Mouse (Mus musculus) spleen, postnatal 36 days (tissue): Measurements from ENCODE around the gene Egfl7.

Experiments
- DNase-seq, 2 experiments: peaks; one replicate each; pipeline ENCODE4 v3.0.0; 2022; ENCODE audit warnings: low spot score in 2 of 2, mixed read lengths in 1 of 2

Egfl7 gene

DNA sequence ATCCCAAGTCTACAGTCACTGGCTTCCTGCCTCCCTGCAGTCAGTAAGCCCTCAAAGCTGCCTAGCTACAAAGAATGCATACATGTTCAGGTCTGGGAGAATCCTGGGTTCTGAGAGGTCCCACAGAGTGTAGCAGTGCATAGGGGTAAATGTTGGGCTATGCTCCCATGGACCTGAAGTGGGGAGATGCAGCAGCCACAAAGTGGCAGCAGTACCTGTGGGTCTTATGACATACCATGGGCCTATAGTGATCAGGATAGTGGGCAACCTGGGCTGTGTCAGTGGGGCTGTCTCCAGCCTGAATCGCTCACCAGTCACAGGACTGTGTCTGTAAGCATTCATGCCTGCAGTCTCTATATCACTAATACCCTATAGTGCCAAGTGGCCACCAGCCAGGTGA is at the start of gene Egfl7:
TSS of gene Egfl7 (plus strand) at position 301 of the 400 bp plus-strand sequence.
- DNase-seq, result no peak

DNA sequence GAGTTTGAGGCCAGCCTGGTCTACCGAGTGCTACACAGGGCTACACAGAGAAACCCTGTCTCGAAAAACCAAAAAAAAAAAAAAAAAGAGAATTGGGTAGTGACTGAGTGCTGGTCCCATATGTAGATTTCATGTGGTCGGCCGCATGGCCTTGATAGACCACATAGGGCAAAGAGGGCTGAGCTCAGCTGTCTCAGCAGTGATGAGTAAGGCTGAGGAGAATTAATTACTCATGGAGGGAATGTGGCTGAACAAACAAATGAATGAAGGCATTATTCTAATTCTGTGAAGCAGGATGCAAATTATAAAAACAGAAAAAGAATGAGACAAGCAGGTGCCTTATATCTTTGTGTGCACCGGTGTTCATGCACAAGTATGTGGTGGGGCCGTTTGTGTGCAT is 48.0 kb upstream of the Egfl7 start:
- no peak for DNase-seq

DNA sequence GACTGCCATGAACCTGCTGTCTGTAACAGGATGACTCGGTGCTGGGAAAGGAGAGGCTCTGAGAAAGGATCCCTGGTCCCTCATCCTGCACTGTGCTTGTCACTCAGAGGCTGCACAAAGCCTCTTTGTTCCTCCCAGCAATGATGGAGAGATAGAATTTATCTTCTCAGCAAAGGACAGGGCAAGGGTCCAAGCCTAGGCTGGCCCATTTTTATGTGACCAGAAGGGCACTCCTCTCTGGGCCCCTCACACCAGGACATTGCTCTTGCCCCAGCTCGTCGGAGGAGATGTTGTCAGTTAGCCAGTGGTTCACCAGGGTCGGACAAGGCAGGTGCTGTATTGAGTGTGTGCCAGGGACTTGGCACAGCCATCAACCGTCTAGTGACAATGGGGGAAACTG is 46.6 kb upstream of the Egfl7 start:
- DNase-seq, result no peak

DNA sequence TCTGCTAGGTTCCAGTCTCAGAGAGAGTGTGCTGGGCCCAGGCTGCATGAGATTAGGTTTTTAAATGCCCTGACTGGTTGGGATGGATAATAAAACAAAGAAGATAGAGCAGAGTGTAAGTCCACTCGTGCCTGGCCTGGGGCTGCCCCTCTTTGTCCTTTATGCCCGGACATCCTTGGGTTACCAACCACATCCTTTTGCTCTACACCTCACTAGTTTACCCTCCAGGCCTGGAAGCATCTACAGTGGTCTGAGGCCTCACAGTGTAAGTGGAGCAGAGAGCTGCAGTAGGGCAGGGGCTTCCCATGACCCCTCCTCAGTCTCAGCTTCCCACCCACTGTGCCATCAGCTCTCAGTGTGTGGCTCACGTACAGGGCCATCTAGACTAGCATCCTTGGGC is 45.7 kb upstream of the Egfl7 start:
- DNase-seq, result no peak

DNA sequence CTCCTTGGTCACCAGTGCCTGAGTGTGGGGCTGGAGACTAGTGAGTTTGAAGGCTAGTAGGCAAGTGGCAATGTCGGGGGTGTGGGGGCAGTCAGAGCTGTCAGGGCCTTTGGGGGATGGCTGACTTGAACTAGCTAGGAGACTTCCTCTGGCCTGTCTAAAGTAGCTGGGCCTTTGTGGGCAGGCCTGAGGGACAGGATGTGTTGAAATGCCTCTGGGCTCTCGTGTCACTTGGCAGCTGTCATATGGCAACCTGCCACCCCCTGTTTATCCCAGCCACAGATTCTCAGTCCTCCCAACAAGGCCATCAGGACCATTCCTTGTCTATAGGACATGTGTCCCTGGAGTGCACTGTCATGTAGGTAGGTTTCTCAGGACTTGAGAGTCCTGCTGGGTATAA is 45.2 kb upstream of the Egfl7 start:
- DNase-seq, result peak; percentile 20 to 37

DNA sequence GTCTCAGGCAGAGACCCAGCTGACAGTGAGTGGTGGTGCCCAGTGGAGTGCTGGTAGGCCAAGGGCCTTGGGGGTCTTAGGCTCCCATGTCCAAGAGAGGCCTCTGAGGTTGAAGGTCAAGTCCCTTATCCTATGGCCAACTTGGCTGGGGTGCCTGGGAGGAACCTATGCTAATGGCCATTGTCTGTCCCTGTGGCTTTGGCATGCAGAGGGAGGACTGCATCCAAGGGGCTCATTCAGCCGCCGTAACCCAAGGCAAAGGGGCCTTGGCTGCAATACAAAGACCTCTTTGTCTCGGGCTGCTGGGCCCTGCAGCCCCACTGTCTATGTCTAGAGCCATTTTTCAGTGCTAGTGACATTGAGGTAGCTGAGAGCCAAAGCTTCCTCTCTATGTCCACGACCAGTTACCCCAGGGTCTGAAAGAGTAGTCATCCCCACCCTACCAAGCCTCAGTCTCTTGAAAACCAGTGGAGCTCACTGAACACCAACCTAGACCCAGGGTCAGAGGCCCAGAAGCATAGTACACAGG is 44.2 kb upstream of the Egfl7 start:
- no peak for DNase-seq

DNA sequence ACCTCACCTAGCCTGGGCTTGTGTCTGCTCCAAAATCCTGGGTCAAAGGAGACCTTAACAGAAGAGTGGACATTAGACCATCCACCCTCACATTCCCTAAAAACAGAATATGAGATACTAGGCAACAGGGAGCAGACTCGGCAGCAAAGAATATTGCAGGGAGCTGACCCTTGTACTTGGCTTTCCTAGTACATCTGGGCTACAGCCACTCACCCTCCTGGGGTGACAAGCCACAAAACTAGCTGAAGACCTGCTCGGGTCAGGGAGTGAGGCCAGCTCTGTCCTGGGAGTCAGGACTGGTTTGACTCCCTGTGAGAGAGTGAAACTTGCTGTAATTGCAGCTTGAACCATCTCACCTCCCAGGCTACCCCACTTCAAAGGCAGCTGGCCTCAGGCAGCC is 40.3 kb upstream of the Egfl7 start:
- no peak for DNase-seq

DNA sequence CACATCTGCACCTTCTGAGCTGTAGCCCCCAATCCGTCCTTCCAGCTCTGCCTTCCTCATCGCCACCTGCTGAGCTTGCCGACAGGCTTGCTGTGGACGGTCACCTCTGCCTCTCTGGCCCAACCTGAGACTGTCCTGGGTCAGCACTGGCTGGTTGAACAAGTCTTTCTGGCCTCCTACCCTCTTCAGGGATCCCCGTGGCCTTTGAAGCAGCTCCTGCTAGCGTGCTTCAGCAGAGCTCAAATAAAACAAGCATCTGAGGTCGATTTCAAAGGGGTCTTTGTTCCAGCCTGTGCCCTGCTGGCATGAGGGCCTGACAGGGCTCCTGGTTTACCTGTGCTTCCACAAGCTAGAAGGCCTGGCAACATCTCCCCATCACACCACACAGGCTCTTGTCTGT is 39.1 kb upstream of the Egfl7 start:
- no peak for DNase-seq

DNA sequence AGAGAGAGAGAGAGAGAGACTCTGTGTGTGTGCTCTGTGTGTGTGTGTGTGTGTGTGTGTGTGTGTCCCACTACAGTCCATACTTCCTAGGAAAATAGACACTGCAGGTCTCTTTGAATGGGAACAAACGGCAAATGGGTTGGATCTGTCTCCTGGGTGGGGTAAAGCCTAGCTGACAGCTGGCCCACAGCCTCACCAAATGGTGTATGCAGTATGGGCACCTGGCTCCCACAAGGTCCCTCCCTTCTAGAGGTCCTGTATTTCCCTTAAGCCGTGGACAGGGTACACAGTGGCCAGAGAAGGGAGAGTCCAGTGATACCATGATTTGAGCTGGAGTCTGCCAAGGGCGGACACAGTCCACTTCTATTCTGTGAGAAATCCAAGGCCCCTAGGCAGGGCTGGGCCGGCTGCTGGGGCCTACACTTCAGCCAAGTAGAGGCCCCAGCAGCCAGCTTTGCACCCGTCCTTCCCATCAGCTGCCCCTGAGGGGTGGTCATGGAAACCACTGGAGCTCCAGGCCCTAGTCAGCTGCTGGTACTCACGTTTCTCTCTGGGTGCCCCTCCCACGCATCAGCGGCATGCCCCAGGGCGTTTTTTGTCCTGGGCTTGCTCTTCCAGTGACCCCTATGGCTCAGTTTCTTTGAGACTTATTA is 38.4 kb upstream of the Egfl7 start:
- no peak for DNase-seq

DNA sequence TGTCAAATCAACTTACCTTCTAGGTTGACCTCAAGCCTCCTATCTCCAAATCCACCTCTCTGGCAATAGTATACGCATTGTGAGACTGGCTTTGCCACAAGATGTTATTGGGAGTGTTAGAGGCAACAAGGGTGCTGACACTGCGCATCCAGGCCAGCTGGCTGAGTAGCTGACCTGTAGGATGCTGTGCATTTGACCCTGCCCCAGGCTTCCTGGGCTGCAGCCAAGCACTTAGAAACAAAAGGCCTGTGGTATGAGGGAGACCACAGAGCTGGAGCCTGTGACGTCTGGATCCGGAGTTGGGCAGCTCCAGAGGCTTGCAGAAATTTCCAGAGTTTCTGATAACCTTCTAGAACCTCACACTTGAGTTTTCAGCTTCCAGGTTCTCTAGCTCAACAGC is 36.7 kb upstream of the Egfl7 start:
- no peak for DNase-seq

DNA sequence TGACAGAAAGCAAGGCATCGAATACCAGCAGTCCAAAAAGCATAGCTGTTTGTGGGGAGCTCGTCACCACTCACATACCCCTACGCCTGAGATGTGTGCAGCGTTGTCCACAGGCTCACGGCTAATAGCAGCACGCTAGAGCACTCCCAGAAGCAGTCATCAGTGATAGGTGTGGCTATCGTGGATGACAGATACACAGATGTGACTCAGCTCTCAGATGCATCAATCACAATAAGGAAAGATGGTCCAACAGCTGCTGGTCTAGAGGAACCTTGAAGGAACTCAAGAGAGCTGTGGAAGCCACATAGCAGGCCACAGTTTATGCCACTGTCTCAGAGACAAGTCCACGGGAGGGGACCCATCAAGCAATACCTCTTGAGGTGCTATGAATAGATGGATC is 36.0 kb upstream of the Egfl7 start:
- no peak for DNase-seq

DNA sequence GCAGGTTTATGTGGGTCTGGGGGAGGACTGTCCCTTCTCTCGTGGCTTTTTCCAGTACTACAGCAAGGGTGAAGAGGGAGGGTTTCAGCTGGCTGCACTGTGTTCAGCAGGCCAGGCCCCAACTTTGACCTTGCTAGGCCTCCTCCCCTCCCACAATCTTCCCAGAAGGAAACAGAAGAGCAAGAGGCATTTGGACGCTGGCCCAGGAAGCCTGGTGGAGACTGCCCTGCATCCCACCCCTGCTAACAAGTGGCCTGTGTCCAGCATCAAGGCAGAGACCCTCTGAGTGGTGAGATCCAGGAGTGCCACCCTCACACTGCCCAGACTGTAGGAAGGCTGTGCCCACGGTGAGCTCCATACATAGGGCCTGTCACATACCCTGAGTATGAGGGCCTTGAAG is 35.5 kb upstream of the Egfl7 start:
- peak in 1 of 2 experiments; percentile 24 for DNase-seq

DNA sequence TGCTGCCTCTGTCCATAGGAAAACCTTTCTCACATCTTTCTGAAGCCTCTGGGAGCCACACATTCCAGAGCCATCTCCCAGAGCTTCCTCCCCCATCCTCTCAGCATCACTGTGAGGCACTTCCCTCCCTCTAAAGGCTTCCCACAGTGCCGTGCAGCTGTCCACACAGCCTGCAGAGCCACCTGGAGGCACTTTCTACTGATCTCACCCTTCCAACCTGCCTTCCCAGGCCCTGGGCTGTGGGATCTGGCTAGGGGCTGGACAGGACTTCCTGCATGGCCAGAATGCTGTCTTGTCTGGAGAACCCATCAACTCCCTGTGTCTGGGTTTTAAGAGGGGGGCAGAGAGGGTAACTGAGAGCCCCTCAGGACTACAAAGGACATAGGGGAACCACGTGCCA is 32.3 kb upstream of the Egfl7 start:
- no peak for DNase-seq

DNA sequence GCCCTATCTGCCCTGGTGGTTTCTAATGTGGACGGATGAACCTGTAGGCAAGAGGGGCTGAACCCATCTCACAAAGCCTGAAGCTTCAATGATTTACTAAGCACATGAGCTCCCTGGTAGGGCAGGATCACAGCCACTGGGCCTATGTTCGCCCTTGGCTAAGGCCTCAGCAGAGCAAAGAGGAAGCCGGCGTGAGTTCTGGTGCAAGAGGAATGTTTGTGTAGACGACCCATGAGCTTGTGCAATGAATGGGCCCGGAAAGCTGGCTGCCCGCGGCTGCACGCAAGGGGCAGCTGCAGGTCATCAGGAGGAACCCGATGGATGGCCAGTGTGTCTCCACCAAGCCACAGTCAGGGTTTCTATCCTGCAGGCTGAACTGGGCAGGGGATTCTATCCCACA is 30.0 kb upstream of the Egfl7 start:
- peak in 1 of 2 experiments; percentile 35 for DNase-seq

DNA sequence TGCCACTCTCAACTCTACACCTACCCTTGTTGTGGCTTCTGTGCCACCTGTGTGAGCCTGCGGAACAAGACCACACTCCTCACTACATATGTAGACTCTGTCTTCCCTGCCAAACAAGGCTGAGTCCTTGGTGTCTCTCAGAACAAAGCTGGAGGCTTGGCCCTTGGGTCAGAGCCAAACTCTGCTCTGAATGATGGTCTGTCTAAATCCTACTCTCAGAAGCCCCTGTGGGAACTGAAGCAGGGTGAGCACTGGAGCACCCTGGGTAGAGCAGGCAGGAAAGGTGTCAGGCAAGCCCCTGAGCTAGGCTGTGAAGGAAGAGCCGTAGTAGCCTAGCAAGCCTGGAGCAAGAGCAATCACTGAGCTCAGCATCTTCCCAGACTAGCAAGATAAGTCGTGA is 29.6 kb upstream of the Egfl7 start:
- DNase-seq, result no peak

DNA sequence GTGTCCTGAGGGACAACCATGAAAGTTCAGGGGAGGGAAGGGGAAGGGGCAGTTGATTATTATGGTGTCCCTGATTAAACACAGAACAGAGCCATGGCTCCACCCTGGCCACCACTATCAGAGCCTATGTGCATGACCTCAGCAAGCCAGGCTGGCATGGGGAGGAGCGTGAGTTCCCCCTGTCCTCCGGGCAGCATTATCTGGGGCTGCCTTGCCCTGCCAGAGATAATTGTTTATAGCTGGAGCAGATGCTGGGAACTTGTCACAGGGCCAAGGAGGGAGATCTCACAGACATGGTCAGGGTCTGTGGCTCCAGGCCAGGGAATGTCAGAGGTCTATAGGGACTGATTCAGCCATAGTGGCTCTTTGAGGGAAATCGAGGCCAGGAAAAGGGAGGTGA is 29.0 kb upstream of the Egfl7 start:
- no peak for DNase-seq

DNA sequence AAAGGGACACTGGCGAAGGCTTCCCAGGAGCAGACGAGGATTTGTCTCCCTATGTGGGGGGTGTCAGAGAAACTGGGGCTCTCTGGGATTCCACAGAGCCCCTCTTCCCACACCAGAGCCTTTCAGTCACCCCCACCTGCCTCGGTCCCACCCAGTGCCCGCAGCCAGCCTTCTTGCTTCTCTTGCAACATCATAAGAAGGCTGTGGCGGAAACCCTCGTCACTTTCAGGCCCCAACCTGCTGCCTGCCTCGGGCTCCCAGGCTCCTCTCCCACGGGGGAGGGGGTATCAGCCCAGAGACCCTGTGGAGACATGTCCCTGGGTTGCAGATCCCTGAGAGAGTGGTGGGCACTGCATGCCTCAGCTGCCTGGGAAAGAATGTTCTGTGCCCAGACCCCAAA is 28.4 kb upstream of the Egfl7 start:
- DNase-seq, result no peak

DNA sequence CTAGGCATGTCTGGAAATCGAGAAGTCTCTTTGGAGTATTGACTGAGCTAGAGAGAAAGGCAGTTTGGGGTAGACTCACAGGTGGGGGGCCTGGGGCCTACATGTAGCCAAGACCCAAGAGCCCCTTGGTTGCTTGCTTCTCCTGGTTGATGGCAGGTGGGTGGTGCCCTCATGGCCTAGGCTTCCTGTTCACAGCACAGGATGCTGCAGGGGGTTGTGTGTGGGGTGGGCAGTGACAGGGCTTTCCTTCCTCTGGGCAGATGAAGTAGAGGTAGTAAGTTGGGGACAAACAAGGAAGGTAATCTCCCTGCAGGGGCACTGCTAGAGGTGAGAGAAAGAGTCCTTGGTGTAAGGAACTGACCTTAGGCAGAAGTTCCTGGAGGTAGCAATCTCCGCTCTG is 27.7 kb upstream of the Egfl7 start:
- DNase-seq, result peak in 1 of 2 experiments; percentile 32

DNA sequence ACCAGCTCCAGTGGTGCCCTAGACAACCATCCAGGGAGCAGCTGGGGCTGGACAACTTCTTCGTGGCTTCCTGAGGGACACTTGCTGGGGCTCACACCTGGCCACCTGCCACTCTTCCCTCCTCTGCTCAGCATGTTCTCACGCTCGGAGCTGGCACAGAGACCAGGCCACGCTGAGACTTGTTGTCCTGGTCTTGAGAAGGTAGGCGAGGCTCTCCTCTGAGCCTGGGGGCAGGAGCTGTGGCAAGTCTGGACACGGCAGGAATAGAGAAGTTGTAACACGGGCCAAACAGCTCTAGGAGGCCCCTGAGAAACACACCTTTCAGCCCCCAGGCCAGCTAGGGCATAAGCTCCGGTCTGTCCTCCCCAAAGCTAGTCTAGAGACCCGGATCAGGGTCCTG is 25.9 kb upstream of the Egfl7 start:
- DNase-seq, result no peak

DNA sequence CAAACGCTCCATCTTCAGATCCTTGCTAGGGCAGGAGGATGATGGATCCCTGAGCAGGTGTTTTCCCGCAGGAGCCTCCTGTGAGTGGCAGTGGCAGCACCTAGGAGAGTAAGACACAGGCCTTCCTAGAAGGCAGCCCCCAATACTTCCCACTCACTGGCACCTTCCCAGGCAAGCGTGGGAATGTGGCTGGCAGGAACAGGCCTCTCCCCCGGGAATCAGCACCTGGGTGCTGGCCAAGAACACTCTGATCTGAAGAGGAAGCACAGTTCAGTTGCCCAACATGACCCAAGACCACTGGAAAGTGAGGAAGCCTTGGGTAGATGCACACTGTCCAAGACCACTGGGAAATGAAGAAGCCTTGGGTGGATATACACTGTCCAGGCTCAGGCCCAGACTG is 24.7 kb upstream of the Egfl7 start:
- no peak for DNase-seq

DNA sequence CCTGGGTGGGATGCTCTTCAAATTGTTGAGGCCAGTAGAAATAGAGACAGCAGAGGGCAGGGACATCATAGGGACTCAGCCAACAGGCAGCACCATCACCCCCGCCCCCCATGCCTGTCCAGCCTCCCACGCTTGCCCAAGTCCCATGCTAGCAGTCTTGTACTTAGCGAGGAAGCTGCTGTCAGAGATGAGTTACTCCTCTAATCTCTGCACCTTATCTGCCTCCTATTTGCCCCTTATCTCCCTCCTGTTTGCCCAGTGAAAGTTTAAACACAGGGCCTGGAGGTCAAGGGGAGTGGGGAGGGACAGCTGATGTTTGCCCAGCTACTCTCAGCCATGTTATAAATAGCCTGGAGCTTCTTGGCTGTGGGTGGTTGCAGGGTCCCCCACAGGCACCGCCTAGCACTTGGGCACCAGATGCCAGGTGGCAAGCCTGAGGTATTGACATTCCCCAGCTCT is 23.2 kb upstream of the Egfl7 start:
- no peak for DNase-seq

DNA sequence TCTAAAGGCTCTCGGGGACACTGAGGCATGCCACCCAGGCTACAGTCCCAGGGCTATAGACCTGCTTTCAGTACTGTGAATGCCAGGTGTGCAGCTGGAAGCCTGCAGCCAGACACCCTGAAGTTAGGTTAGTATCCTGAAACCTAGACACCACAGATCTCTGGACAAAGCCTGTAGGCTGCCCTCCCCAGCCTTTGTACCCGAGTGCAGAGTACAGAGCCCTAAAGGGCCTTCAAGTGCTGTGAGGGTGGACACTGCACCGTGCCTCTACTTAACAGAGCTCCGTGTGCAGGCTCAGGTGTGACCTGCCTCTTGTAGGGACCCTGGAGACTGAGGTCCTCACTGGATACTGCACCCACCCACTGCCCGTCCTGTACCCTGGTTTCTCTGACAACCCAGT is 19.3 kb upstream of the Egfl7 start:
- DNase-seq, result no peak

DNA sequence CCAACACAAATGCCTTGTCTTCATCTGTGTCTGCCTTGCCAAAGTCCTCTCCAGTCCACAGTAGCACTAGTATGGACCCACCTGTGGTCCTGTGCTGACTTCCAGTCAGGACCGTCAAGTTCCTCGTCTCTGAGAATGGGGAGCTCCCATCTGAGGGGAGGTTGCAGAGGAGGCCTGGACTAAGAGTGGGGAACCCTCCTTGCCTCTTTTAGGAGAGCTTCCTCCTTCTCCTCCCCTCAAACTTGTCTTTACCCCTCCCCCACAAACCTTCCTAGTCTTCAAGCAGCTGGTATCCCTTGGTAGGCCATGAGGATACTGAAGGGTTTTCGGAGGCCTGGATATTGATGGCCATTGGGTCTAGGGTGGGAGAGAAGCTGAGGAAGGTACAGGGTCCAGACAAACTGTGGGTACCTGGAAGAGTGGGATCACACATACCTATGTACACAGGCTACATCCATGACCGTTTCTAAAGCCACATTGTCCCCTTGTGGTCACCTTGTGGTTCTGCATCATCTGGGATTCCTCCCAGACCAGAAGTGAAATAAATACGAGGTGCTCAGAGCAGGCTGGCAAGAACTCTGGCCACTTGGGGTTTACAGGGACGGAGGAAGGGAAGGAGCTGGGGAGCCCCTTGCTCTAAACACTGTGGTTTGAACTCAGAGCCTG is 18.3 kb upstream of the Egfl7 start:
- no peak for DNase-seq

DNA sequence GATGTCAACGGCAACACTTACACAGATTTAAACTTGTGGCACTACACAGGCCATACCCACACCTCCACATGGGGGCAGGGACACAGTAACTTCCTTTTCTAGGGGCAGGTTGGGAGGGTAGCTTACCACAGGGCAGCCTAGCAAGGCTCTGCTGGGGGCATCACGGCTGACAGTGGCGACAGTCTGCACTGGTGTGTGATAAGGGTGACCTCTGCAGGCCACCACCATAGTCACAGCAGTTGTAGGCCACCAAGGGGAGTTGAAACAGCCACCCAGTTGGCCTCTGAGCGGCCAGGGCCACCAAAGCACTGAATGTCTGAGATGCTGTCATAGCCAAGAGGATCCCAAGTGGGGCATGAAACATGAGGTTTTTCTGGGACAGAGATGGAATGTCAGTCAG is 13.6 kb upstream of the Egfl7 start:
- DNase-seq, result peak; percentile 69 to 76
